Mouse (Mus musculus): Measurements from ENCODE around the gene Cdiptos.

DNA sequence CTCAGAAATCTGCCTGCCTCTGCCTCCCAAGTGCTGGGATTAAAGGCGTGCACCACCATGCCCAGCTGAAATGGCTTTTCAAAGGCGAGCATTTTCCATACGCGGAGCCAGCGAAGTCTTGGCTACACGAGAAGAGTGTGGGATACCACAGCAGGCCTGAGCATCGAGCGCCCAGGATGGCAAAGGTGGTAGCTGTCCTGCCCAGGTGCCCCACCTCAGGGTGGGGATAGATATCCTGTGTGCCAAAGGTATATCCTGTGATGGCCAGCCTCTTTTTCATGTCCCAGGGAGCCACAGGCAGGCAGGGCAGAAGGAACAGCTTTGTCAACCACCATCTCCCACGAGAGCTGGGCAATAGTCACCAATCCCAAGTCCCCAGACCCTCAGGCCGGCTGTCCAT is 36.9 kb upstream of the Cdiptos start:
- TF ChIP-seq POLR2A (IDR thresholded peaks at IDR 0.05; ENCODE audit: extremely low read depth, insufficient read depth, low read length), result no peak
- TF ChIP-seq CTCF (IDR thresholded peaks at IDR 0.05; ENCODE audit: extremely low read depth, insufficient read depth, low read length), result no peak

All from cortical plate, adult 2 months (tissue).